Mouse (Mus musculus): ENCODE data around the gene Rps15.
A peak's percentile ranks its signal among the peaks of the same experiment; 100 is the strongest.
"Not testable (repeated sequence)": the region's sequence is repeated elsewhere in the genome, so short reads cannot be mapped to it uniquely, and the experiment has no call there.

Rps15 gene

DNA sequence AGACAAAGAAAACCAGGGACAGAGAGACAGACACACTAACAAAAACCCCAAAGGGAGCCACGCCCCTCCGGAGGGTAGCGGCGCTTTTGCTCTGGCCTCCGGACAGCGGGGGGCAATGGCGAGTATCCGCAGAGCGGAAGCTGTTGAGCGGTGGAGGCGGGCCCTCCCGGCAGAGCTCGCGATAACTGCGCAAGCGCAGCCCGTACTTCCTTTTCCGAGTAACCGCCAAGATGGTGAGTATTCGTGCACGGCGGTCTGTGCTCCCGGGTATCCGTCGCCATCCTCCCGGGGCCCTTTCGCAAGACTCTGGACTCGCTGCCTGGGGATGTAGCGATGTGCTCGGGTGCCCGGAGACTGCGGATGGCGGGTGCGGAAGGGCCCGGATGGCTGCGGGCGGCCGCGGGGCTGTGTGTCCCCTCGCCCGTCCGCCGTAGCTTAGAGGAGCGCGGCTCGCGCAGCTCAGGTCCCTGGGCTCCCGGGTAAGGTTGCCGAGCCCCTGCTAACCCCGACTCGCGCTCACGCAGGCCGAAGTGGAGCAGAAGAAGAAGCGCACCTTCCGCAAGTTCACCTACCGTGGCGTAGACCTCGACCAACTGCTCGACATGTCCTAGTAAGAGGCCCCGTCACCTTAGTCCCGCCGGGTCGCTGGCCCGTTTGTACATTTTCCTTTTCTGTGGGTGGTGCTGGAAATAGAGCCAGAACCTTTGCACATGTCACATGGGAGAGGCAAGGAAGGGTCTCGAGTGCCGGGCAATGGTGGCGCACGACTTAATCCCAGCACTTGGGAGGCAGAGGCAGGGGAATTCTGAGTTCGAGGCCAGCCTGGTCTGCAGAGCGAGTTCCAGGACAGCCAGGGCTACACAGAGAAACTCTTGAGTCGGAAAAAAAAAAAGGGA lies at the start of gene Rps15:
TSS of gene Rps15 (plus strand) at position 203 of the 896 bp plus-strand sequence.
- peak; percentile 94 for DNase-seq (ENCODE audit: extremely low spot score)

DNA sequence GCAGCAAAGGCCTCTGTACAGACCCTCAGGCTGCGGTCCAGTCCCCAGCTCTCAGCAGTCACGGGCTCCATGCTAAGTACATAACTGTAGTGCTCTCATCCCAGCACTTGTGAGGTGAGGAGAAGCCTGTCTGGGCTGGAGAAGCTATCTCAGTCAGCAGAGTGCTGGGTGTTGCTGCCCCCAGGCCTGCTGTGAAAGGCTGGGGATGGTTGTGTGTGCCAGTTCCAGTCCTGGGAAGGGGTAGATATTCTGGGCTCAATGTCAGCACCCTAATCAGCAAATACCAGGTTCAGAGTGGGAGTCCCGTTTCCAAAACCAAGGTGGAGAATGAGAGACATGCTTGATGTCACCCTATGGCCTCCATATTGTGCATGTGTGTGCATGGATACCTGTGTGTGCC lies 49.6 kb upstream of the Rps15 start:
- no peak for DNase-seq (ENCODE audit: extremely low spot score)

DNA sequence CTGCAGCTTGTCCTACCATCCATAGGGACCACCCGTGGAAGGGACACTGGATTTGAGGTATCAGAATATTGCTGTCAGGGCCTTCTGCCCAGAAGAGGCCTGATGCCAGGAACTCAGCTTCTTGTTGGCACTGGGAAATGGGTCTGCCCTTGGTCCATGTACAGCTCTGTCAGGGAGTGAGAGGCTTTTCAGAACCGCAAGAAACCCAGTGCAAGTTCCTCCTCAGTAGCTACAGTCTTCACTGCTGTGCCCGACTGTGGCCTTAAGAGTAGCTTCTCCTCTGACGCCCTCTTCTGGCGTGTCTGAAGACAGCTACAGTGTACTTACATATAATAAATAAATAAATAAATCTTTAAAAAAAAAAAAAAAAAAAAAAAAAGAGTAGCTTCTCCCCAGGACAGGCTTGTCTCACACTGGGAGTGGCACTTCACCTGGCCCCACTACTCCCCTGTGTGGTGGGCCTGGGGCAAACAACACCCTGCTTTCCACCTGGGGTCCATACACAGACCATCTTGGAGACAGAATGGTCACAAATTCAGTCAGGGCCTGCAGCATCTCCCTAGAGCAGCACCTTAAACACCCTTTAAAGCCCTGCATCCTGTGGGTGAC lies 47.4 kb upstream of the Rps15 start:
- DNase-seq (ENCODE audit: extremely low spot score), result peak; percentile 40

GRCm38 (mm10) chr10:80245600-80245999 lies 46.7 kb upstream of the Rps15 start:
- DNase-seq (ENCODE audit: extremely low spot score), result peak; percentile 87

GRCm38 (mm10) chr10:80247849-80248248 lies 44.4 kb upstream of the Rps15 start:
- peak; percentile 35 for DNase-seq (ENCODE audit: extremely low spot score)

GRCm38 (mm10) chr10:80248437-80248836 lies 43.8 kb upstream of the Rps15 start:
- not testable (repeated sequence) for DNase-seq (ENCODE audit: extremely low spot score)

- DNase-seq (ENCODE audit: extremely low spot score), result peak; percentile 96
Observed at GRCm38 (mm10) chr10:80248971-80249640, 43.1 kb upstream of the Rps15 start, which contains the start of gene Ndufs7. Ndufs7 (plus strand) TSS chr10:80249121.

GRCm38 (mm10) chr10:80250059-80250458 lies 42.2 kb upstream of the Rps15 start:
- DNase-seq (ENCODE audit: extremely low spot score), result no peak

DNA sequence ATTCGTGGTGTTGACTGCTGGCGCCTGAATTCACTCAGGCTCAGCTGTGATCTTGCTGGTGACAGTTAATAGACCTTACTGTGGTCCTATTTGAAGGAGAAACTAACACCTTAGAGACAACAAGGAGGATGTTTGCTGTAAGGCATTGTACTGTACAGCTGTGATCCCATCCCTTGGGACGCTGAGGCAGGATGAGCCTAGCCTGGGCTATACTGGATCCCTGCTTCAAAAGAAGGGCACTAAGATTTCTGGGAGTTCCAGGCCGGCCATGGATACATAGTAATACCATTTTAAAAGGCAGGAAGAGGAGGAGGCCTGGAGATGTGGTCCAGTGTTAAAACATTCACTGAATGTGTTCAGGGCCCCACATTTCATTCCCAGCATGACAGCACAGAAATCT lies 41.7 kb upstream of the Rps15 start:
- no peak for DNase-seq (ENCODE audit: extremely low spot score)

GRCm38 (mm10) chr10:80252011-80252410 lies 40.2 kb upstream of the Rps15 start:
- DNase-seq (ENCODE audit: extremely low spot score), result no peak

DNA sequence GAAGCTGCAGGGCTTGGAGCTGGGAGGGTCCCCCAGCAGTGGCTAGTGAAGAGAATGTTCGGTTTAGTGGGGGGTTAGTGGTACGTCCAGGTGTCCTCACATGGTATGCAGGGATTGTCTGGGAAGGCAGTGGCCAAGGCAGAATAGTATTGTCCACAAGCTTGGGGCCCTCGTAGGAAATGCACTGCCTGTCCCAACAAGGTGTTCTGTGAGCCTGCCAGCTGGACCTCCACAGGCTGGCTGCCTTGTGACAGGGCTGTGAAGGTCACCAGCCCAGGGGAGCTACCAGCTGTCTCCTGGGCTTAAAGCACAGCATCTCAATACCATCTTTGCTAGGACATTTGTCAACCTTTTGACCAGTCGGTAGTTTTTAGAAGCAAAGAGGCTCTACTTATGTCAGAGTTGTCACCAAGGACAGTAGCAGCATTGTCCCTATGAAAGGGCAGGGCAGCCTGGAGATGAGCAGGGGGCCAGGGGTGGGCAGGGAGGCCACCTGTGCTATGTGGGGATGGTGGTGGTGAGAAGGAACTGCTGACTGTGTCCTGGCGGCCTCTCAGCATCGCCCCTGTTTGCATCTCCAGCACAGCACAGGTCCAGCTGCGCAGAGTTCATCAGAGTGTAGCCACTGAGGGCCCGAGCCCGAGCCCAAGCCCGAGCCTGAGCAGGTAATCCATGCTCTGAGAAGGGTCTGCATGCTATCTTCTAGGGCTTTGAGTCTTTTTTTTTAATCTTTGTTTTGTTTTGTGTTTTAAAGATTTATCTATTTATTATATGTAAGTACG lies 39.6 kb upstream of the Rps15 start:
- no peak for DNase-seq (ENCODE audit: extremely low spot score)

DNA sequence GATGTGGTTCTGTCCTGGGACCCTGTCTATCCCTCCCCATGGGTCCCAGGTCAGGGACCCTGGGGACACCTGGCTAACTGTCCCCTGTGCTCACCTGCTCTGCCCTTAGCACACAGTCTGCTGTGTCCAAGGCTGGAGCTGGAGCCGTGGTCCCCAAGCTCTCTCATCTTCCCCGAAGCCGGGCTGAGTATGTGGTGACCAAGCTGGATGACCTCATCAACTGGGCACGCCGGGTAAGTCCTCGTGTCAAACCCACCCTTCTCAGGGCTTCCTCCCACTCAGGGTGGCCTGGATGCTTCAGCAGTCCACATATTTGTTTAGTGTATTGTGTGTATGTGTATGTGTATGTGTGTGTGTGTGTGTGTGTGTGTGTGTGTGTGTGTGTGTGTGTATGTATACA lies 38.7 kb upstream of the Rps15 start:
- DNase-seq (ENCODE audit: extremely low spot score), result no peak

DNA sequence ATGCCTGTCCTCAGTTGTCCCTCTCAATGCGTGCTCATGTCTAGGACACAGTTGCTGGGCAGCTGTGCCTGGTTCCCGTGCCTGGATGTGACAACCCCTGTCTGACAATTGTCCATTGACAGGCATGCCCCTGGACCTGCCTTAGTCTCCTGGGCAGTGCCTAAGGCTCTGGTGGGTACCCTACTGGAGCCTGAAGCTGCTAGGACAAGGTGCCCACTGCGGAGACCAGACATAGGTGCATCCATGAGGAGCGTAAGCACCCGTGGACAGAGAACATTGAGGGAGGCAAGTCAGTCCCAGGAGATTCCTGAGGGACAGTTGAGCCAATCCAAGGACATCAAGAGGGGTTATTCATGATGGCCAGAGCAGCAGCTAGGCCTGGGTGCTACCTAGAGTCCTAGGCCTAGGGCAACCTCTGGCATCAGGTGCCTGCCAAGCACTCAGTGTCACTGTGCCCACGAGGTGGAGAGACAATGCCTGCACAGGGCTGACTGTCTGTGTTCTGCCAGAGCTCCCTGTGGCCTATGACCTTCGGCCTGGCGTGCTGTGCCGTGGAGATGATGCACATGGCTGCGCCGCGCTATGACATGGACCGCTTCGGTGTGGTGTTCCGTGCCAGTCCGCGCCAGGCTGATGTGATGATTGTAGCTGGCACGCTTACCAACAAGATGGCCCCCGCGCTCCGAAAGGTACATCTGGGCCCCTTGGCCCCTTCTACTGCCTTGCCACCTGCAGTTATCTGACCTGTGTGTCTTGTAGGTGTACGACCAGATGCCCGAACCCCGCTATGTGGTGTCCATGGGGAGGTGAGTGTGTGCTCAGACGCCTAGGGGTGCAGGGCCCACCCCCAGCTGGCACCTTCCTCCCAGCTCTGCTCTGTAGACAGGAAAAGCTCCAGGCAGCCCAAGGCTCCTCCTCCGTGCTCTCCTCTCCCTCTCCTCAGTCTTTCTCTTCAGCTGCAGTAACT lies 37.6 kb upstream of the Rps15 start:
- DNase-seq (ENCODE audit: extremely low spot score), result no peak

GRCm38 (mm10) chr10:80255881-80256535 lies 36.2 kb upstream of the Rps15 start:
- no peak for DNase-seq (ENCODE audit: extremely low spot score)

GRCm38 (mm10) chr10:80257936-80258335 lies 34.3 kb upstream of the Rps15 start:
- no peak for DNase-seq (ENCODE audit: extremely low spot score)

DNA sequence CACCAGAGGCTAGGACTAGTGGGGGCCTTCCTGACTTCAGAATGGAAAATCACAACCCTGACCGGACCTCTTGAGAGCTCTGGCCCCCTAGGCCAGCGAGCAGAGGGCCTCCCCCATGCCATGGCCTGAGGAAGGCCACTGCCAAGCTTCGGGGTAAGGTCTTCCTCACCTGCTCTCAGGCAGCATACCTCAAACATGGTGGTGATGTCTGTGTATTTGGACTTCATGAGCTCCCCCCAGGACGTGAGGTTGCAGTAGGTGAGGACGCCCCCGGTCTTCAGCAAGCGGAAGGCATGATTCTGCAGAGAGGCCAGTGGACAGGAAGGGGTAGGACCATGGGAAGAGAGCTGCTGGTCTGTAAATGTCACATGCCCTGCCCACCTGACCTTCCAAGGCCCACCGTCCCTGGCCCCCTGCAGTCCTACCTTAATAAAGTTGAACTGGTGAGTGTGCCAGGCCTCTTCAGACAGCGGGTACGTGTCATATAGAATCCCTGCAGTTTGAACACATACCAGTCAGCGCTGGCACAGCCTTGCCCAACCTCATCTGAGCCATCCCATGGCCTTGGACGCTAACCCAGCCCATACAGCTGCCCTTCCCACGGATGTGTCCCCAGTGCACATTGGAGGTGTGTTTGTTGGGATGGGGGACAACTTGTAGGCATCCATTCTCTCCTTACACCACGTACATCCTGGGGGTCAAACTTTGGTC lies 33.3 kb upstream of the Rps15 start:
- no peak for DNase-seq (ENCODE audit: extremely low spot score)

- no peak for DNase-seq (ENCODE audit: extremely low spot score)
Observed at GRCm38 (mm10) chr10:80259463-80259805, 32.8 kb upstream of the Rps15 start.

- DNase-seq (ENCODE audit: extremely low spot score), result peak; percentile 54
Observed at GRCm38 (mm10) chr10:80259861-80260641, 32.2 kb upstream of the Rps15 start.

All from embryo, embryonic 9.5 days (tissue).